Mouse (Mus musculus) E14TG2a.4 (cell line): ENCODE data around the gene Npc1l1.

Experiments
- CTCF ChIP-seq: conservative IDR thresholded peaks from 2 replicates; pipeline ENCODE4 v1.5.1; 2014; ENCODE audit warnings: low read length
- NANOG ChIP-seq: IDR thresholded peaks from 2 replicates; pipeline ENCODE4 v1.6.1; 2014; ENCODE audit warnings: borderline replicate concordance, low read length, mixed read lengths
- POU5F1 ChIP-seq: IDR thresholded peaks from 2 replicates; pipeline ENCODE4 v1.6.1; 2014; ENCODE audit warnings: low read length, borderline replicate concordance

DNA sequence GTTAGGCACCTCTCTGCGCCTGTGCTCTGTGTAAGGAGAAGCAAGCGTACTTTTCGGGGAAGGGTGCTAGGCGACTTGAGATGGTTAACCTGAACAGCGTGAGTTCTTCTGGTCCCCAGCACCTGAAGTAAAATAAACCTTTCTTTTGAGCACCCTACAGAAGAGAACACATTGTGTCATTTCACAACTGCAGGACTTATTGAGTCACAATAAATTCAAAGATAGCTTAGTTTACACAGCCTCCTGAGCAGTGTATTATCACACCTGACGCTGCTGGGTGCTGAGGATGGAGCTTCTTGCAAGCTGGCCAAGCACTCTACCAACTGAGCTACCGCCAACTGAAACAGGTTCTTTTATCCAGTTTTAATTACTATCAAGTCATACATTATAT is 45.1 kb upstream of the Npc1l1 start:
- TF ChIP-seq CTCF (no peak), NANOG (no peak), POU5F1 (no peak)
